Mouse (Mus musculus) CH12.LX (cell line): Measurements from ENCODE around the gene Cspg4.

Experiments
- CTCF ChIP-seq, 2 experiments: IDR thresholded peaks in 1 of 2; conservative IDR thresholded peaks in 1 of 2; 2 replicates each; pipeline ENCODE4 v1.5.1; 2011 to 2012; ENCODE audit warnings: low read depth in 2 of 2, low read length in 2 of 2, improper control_type of control experiment in 1 of 2, inconsistent platforms in 1 of 2, mild to moderate bottlenecking in 1 of 2, moderate library complexity in 1 of 2
- E2F4 ChIP-seq: IDR thresholded peaks from 2 replicates; pipeline ENCODE4 v1.6.1; 2011; ENCODE audit warnings: low read depth, low read length, improper control_type of control experiment; ENCODE audit not compliant: insufficient replicate concordance
- KAT2A ChIP-seq: IDR thresholded peaks from 2 replicates; pipeline ENCODE4 v1.6.1; 2012; ENCODE audit warnings: low read length, improper control_type of control experiment, inconsistent platforms; ENCODE audit not compliant: insufficient replicate concordance
- MAX ChIP-seq: IDR thresholded peaks from 2 replicates; pipeline ENCODE4 v1.6.1; 2011; ENCODE audit warnings: low read length, improper control_type of control experiment
- POLR2A ChIP-seq: IDR thresholded peaks from 2 replicates; pipeline ENCODE4 v1.6.1; 2011; ENCODE audit warnings: low read depth, mild to moderate bottlenecking, improper control_type of control experiment, low read length

GRCm38 (mm10) chr9:56926025-56926360 lies 61.2 kb downstream of the Cspg4 start:
- TF ChIP-seq E2F4 (no peak), CTCF (conservative IDR thresholded peaks at IDR 0.05 in 1 of 2, IDR thresholded peaks at IDR 0.05 in 1 of 2; ENCODE audit: low read depth in 2 of 2, low read length in 2 of 2) (no peak), KAT2A (no peak), MAX (no peak), POLR2A (no peak)
